Mouse (Mus musculus) midbrain, embryonic 16.5 days (tissue): ENCODE measurements at regions not wholly inside any gene's neighbourhood (a gene's known extent, or its start where the extent isn't known, plus 50 kb on each side); places are given as distances from the start of the nearest gene placed in this dataset.

Experiments used
- ATAC-seq: fragments of 200-750 bp; cut with Nextera tagmentation; 2 replicates; pipeline ENCODE4 v1.8.0; 2017; ENCODE audit warnings: moderate TSS enrichment
- H3K27ac ChIP-seq: fragments of 300-500 bp; sonication (generic); 2 replicates; pipeline ENCODE4 v1.5.1; 2014; ENCODE audit warnings: mild to moderate bottlenecking, low read length, mixed read lengths
- H3K27me3 ChIP-seq: fragments of 300-500 bp; sonication (generic); 2 replicates; pipeline ENCODE4 v1.6.1; 2014; ENCODE audit warnings: low read depth, low read length, mixed read lengths; ENCODE audit not compliant: control insufficient read depth, insufficient read depth
- H3K36me3 ChIP-seq: fragments of 300-500 bp; sonication (generic); 2 replicates; pipeline ENCODE4 v1.6.1; 2014; ENCODE audit warnings: mild to moderate bottlenecking, low read length, moderate library complexity, mixed read lengths; ENCODE audit not compliant: control insufficient read depth, insufficient read depth
- H3K4me1 ChIP-seq: fragments of 300-500 bp; sonication (generic); 2 replicates; pipeline ENCODE4 v1.6.1; 2014; ENCODE audit warnings: mild to moderate bottlenecking, low read length, mixed read lengths; ENCODE audit not compliant: control insufficient read depth, insufficient read depth
- H3K4me2 ChIP-seq: fragments of 300-500 bp; sonication (generic); 2 replicates; pipeline ENCODE4 v1.6.1; 2014; ENCODE audit warnings: mild to moderate bottlenecking, low read length, mixed read lengths
- H3K4me3 ChIP-seq: fragments of 300-500 bp; sonication (generic); 2 replicates; pipeline ENCODE4 v1.5.1; 2014; ENCODE audit warnings: low read depth, mild to moderate bottlenecking, low read length, moderate library complexity, mixed read lengths
- H3K9ac ChIP-seq: fragments of 300-500 bp; sonication (generic); 2 replicates; pipeline ENCODE4 v1.6.1; 2014; ENCODE audit warnings: low read depth, low read length, mixed read lengths
- H3K9me3 ChIP-seq: fragments of 300-500 bp; sonication (generic); replicated peaks from 2 replicates; pipeline ENCODE4 v1.6.1; 2014; ENCODE audit warnings: mild to moderate bottlenecking, low read length, mixed read lengths; ENCODE audit not compliant: control insufficient read depth, poor library complexity, severe bottlenecking
- WGBS: fragments of 180-500 bp; shearing (Covaris S2); extraction: QIAGEN DNeasy Blood & Tissue Kit; methylation state at CpG from one replicate; pipeline ENCODE4 v1.1.7; 2014; 5-methylcytosine and 5-hydroxymethylcytosine counted together

- Histone ChIP-seq H3K4me2 (no peak overlapping the region), H3K9me3 (no peaks in the 10 kb centered on the region), H3K36me3 (no peaks in the 10 kb centered on the region), H3K4me1 (no peaks in the 10 kb centered on the region), H3K27me3 (no peaks in the 10 kb centered on the region), H3K4me3 (no peak overlapping the region), H3K9ac (no peak overlapping the region), H3K27ac (no peak overlapping the region)
- no peak for ATAC-seq
- WGBS: 91% methylated on average over 5 of the region's 5 CpGs
These were observed 389.7 kb upstream of the C030005K15Rik start for GRCm38 (mm10) chr10:98116296-98116695.

- H3K4me2 ChIP-seq: no peak overlapping the region
- H3K36me3 ChIP-seq: no peaks in the 10 kb centered on the region
- no peak for ATAC-seq
- no peaks in the 10 kb centered on the region for H3K9me3 ChIP-seq
- H3K27me3 ChIP-seq: no peaks in the 10 kb centered on the region
- 94% methylated on average over 1 of the region's 1 CpGs for WGBS
- H3K4me1 ChIP-seq: no peaks in the 10 kb centered on the region
- no peak overlapping the region for H3K4me3 ChIP-seq
- no peak overlapping the region for H3K9ac ChIP-seq
- H3K27ac ChIP-seq: no peak overlapping the region
These were observed 399.2 kb upstream of the C030005K15Rik start for GRCm38 (mm10) chr10:98125713-98126112.

- ATAC-seq: no peak
- Histone ChIP-seq H3K36me3 (no peaks in the 10 kb centered on the region), H3K4me2 (no peak overlapping the region), H3K4me3 (no peak overlapping the region), H3K9me3 (no peaks in the 10 kb centered on the region), H3K4me1 (no peaks in the 10 kb centered on the region), H3K27ac (no peak overlapping the region), H3K27me3 (no peaks in the 10 kb centered on the region), H3K9ac (no peak overlapping the region)
- WGBS: 83% methylated on average over 1 of the region's 1 CpGs
These were observed 408.5 kb upstream of the C030005K15Rik start for GRCm38 (mm10) chr10:98135026-98135425.

GRCm38 (mm10) chr10:98145773-98146172 lies 419.2 kb upstream of the C030005K15Rik start:
- no peaks in the 10 kb centered on the region; the same call in 1 of the 2 replicates for H3K9me3 ChIP-seq
- 68% methylated on average over 1 of the region's 1 CpGs for WGBS
- no peak overlapping the region for H3K27ac ChIP-seq
- H3K27me3 ChIP-seq: no peaks in the 10 kb centered on the region
- no peaks in the 10 kb centered on the region for H3K4me1 ChIP-seq
- H3K9ac ChIP-seq: no peak overlapping the region
- no peak overlapping the region for H3K4me3 ChIP-seq
- no peaks in the 10 kb centered on the region for H3K36me3 ChIP-seq
- no peak overlapping the region for H3K4me2 ChIP-seq
- ATAC-seq: no peak

GRCm38 (mm10) chr10:98146998-98147863 lies 420.7 kb upstream of the C030005K15Rik start:
- H3K9ac ChIP-seq: no peak overlapping the region
- H3K27ac ChIP-seq: no peak overlapping the region
- H3K27me3 ChIP-seq: no peaks in the 10 kb centered on the region
- WGBS: 83% methylated on average over 9 of the region's 9 CpGs
- no peaks in the 10 kb centered on the region; the same call in 1 of the 2 replicates for H3K9me3 ChIP-seq
- H3K36me3 ChIP-seq: no peaks in the 10 kb centered on the region
- H3K4me2 ChIP-seq: no peak overlapping the region
- ATAC-seq: no peak
- H3K4me3 ChIP-seq: no peak overlapping the region
- H3K4me1 ChIP-seq: no peaks in the 10 kb centered on the region

- no peaks in the 10 kb centered on the region for H3K27me3 ChIP-seq
- no peak overlapping the region for H3K9ac ChIP-seq
- no peak overlapping the region for H3K27ac ChIP-seq
- H3K4me1 ChIP-seq: no peaks in the 10 kb centered on the region
- H3K9me3 ChIP-seq: no peaks in the 10 kb centered on the region
- 82% methylated on average over 2 of the region's 2 CpGs for WGBS
- ATAC-seq: no peak
- H3K36me3 ChIP-seq: no peaks in the 10 kb centered on the region
- no peak overlapping the region for H3K4me3 ChIP-seq
- H3K4me2 ChIP-seq: no peak overlapping the region
These were observed 429.4 kb upstream of the C030005K15Rik start for GRCm38 (mm10) chr10:98155982-98156381.

- ATAC-seq: no peak
- Histone ChIP-seq H3K4me3 (no peak overlapping the region), H3K36me3 (no peaks in the 10 kb centered on the region), H3K27ac (no peak overlapping the region), H3K27me3 (no peaks in the 10 kb centered on the region), H3K4me2 (no peak overlapping the region), H3K9ac (no peak overlapping the region), H3K4me1 (no peaks in the 10 kb centered on the region), H3K9me3 (no peaks in the 10 kb centered on the region)
- 33% methylated on average over 3 of the region's 3 CpGs for WGBS
These were observed 459.1 kb upstream of the C030005K15Rik start for GRCm38 (mm10) chr10:98185666-98186065.

- no peak overlapping the region for H3K4me3 ChIP-seq
- no peaks in the 10 kb centered on the region for H3K9me3 ChIP-seq
- 77% methylated on average over 4 of the region's 4 CpGs for WGBS
- no peak overlapping the region for H3K4me2 ChIP-seq
- H3K27me3 ChIP-seq: no peaks in the 10 kb centered on the region
- H3K4me1 ChIP-seq: no peaks in the 10 kb centered on the region
- H3K36me3 ChIP-seq: no peaks in the 10 kb centered on the region
- ATAC-seq: no peak
- no peak overlapping the region for H3K27ac ChIP-seq
- no peak overlapping the region for H3K9ac ChIP-seq
These were observed 470.3 kb upstream of the C030005K15Rik start for GRCm38 (mm10) chr10:98196852-98197251.

GRCm38 (mm10) chr10:98210246-98210645 lies 483.7 kb upstream of the C030005K15Rik start:
- WGBS: 76% methylated on average over 2 of the region's 2 CpGs
- ATAC-seq: no peak

More at GRCm38 (mm10) chr10:98210246-98210645, 483.7 kb upstream of the C030005K15Rik start:
- H3K36me3 ChIP-seq: no peaks in the 10 kb centered on the region
- H3K9me3 ChIP-seq: no peaks in the 10 kb centered on the region
- H3K27ac ChIP-seq: no peak overlapping the region
- H3K4me1 ChIP-seq: no peaks in the 10 kb centered on the region
- no peak overlapping the region for H3K9ac ChIP-seq
- H3K4me3 ChIP-seq: no peak overlapping the region
- H3K27me3 ChIP-seq: no peaks in the 10 kb centered on the region
- no peak overlapping the region for H3K4me2 ChIP-seq
